Mouse (Mus musculus) hindlimb bud, embryonic 11.5 days (tissue): ENCODE results near the gene Bicdl2.

Experiments
- DNase-seq: peaks from one replicate; pipeline ENCODE4 v3.0.0-alpha.2; 2012; ENCODE audit warnings: low read depth, low spot score; ENCODE audit errors: extremely low spot score

Bicdl2 gene

GRCm38 (mm10) chr17:23705525-23706104 lies 45.3 kb downstream of the Bicdl2 start:
- no peak for DNase-seq

- no peak for DNase-seq
Observed at GRCm38 (mm10) chr17:23706212-23706611, 45.9 kb downstream of the Bicdl2 start.

GRCm38 (mm10) chr17:23717003-23717402 lies 56.7 kb downstream of the Bicdl2 start:
- DNase-seq: no peak
